Mouse (Mus musculus) kidney, embryonic 15.5 days (tissue): ENCODE measurements around the gene Sh3d21. TPM values are rescaled to one million over a fixed set of nuclear protein-coding genes. Genes with fewer than 3 reads are reported as not detected.

Experiments used
- ATAC-seq: fragments of 200-750 bp; cut with Nextera tagmentation; replicated peaks from 2 replicates; pipeline ENCODE4 v1.8.0; 2017; ENCODE audit warnings: moderate TSS enrichment; ENCODE audit not compliant: low FRiP score
- H3K27ac ChIP-seq: fragments of 300-500 bp; sonication (generic); 2 replicates; pipeline ENCODE4 v1.5.1; 2015; ENCODE audit warnings: mild to moderate bottlenecking, inconsistent platforms
- H3K27me3 ChIP-seq: fragments of 300-500 bp; sonication (generic); 2 replicates; pipeline ENCODE4 v1.6.1; 2015; ENCODE audit warnings: inconsistent platforms
- H3K36me3 ChIP-seq: fragments of 300-500 bp; sonication (generic); 2 replicates; pipeline ENCODE4 v1.6.1; 2015; ENCODE audit warnings: inconsistent platforms
- H3K4me1 ChIP-seq: fragments of 300-500 bp; sonication (generic); 2 replicates; pipeline ENCODE4 v1.6.1; 2015; ENCODE audit warnings: inconsistent platforms
- H3K4me2 ChIP-seq: fragments of 300-500 bp; sonication (generic); 2 replicates; pipeline ENCODE4 v1.6.1; 2015; ENCODE audit warnings: moderate library complexity, mild to moderate bottlenecking, inconsistent platforms
- H3K4me3 ChIP-seq: fragments of 300-500 bp; sonication (generic); replicated peaks from 2 replicates; pipeline ENCODE4 v1.5.1; 2015; ENCODE audit warnings: mild to moderate bottlenecking, inconsistent platforms
- H3K9ac ChIP-seq: fragments of 300-500 bp; sonication (generic); 2 replicates; pipeline ENCODE4 v1.6.1; 2015; ENCODE audit warnings: mild to moderate bottlenecking, inconsistent platforms
- H3K9me3 ChIP-seq: fragments of 300-500 bp; sonication (generic); replicated peaks from 2 replicates; pipeline ENCODE4 v1.6.1; 2016; ENCODE audit warnings: inconsistent platforms
- WGBS: fragments of 180-500 bp; shearing (Covaris S2); methylation state at CpG from one replicate; pipeline ENCODE4 v1.1.7; 2015; ENCODE audit warnings: mixed read lengths; 5-methylcytosine and 5-hydroxymethylcytosine counted together
- polyA plus RNA-seq: library from polyadenylated mRNA; unstranded; fragments of >200 nt; fragmentation: Nextera tagmentation; extraction: Ambion mirVana; gene quantifications from 2 replicates; pipeline ENCODE4 v1.2.1, GENCODE M21; 2015

Sh3d21 gene
- polyA plus RNA-seq, 1 experiment from 2014 or later = 8.3 TPM

- Histone ChIP-seq H3K9ac (no peak overlapping the region), H3K36me3 (peaks cover 31% of the 10 kb centered on the region), H3K9me3 (no peaks in the 10 kb centered on the region), H3K4me3 (peak overlapping the region; percentile 65), H3K27me3 (no peaks in the 10 kb centered on the region), H3K4me2 (peak overlapping the region; percentile 74), H3K4me1 (peaks cover 80% of the 10 kb centered on the region), H3K27ac (peak overlapping the region; percentile 99)
- WGBS = 35% methylated on average over 6 of the region's 6 CpGs
- ATAC-seq = no peak
These were observed 12.4 kb downstream of the Sh3d21 start for GRCm38 (mm10) chr4:126150949-126151320.

- WGBS = 21% methylated on average over 16 of the region's 16 CpGs
- Histone ChIP-seq H3K36me3 (peaks cover 31% of the 10 kb centered on the region), H3K27me3 (no peaks in the 10 kb centered on the region), H3K27ac (peak overlapping the region; percentile 99), H3K4me2 (peak overlapping the region; percentile 74), H3K9ac (no peak overlapping the region), H3K4me1 (peaks cover 80% of the 10 kb centered on the region), H3K9me3 (no peaks in the 10 kb centered on the region), H3K4me3 (peak overlapping the region; percentile 65)
- ATAC-seq = peak; percentile 57
These were observed 12.9 kb downstream of the Sh3d21 start for GRCm38 (mm10) chr4:126150297-126150948.

GRCm38 (mm10) chr4:126149798-126150197 lies 13.5 kb downstream of the Sh3d21 start:
- H3K27ac ChIP-seq = peak overlapping the region; percentile 99
- no peaks in the 10 kb centered on the region for H3K9me3 ChIP-seq
- WGBS = 8% methylated on average over 10 of the region's 10 CpGs
- peak overlapping the region; percentile 65 for H3K4me3 ChIP-seq
- ATAC-seq = peak; percentile 1; the same call in 1 of the 2 replicates
- peaks cover 31% of the 10 kb centered on the region for H3K36me3 ChIP-seq
- H3K4me1 ChIP-seq = peaks cover 78% of the 10 kb centered on the region
- no peaks in the 10 kb centered on the region for H3K27me3 ChIP-seq
- H3K9ac ChIP-seq = peak overlapping the region; percentile 75
- H3K4me2 ChIP-seq = peak overlapping the region; percentile 74

- Histone ChIP-seq H3K4me2 (peak overlapping the region; percentile 74), H3K27me3 (no peaks in the 10 kb centered on the region), H3K36me3 (peaks cover 31% of the 10 kb centered on the region), H3K4me3 (peak overlapping the region; percentile 65), H3K4me1 (peaks cover 75% of the 10 kb centered on the region), H3K9me3 (no peaks in the 10 kb centered on the region), H3K9ac (peak overlapping the region; percentile 75), H3K27ac (peak overlapping the region; percentile 99)
- ATAC-seq = 0 out of 2 replicates have a peak, but pooled peaks have one; percentile 1
- WGBS = 12% methylated on average over 42 of the region's 42 CpGs
These were observed 14.1 kb downstream of the Sh3d21 start for GRCm38 (mm10) chr4:126149041-126149676.

GRCm38 (mm10) chr4:126148161-126148961 lies 14.9 kb downstream of the Sh3d21 start:
- H3K36me3 ChIP-seq = peaks cover 30% of the 10 kb centered on the region
- peak overlapping the region; percentile 74 for H3K4me2 ChIP-seq
- peak overlapping the region; percentile 99 for H3K27ac ChIP-seq
- H3K9ac ChIP-seq = peak overlapping the region; percentile 75
- WGBS = under 1% methylated on average over 67 of the region's 67 CpGs
- H3K4me3 ChIP-seq = peak overlapping the region; percentile 65
- no peaks in the 10 kb centered on the region for H3K9me3 ChIP-seq
- peaks cover 75% of the 10 kb centered on the region for H3K4me1 ChIP-seq
- H3K27me3 ChIP-seq = no peaks in the 10 kb centered on the region
- peak; percentile 68 for ATAC-seq

GRCm38 (mm10) chr4:126147533-126148160 lies 15.6 kb downstream of the Sh3d21 start, which contains the start of gene Eva1b:
Eva1b (plus strand) TSS chr4:126147744.
- no peaks in the 10 kb centered on the region for H3K9me3 ChIP-seq
- peaks cover 71% of the 10 kb centered on the region for H3K4me1 ChIP-seq
- under 1% methylated on average over 24 of the region's 24 CpGs for WGBS
- H3K27ac ChIP-seq = peak within 1 kb of the TSS; percentile 99
- H3K4me2 ChIP-seq = peak within 1 kb of the TSS; percentile 74
- H3K4me3 ChIP-seq = peak within 1 kb of the TSS; percentile 65
- no peaks in the 10 kb centered on the region for H3K27me3 ChIP-seq
- H3K36me3 ChIP-seq = peaks cover 23% of the 10 kb centered on the region
- peak; percentile 90 for ATAC-seq
- H3K9ac ChIP-seq = peak within 1 kb of the TSS; percentile 75

- Histone ChIP-seq H3K9me3 (no peaks in the 10 kb centered on the region), H3K36me3 (peaks cover 18% of the 10 kb centered on the region), H3K27ac (peak overlapping the region; percentile 99), H3K4me2 (peak overlapping the region; percentile 74), H3K27me3 (no peaks in the 10 kb centered on the region), H3K4me3 (peak overlapping the region; percentile 65), H3K9ac (0 out of 2 replicates have a peak overlapping the region, but pooled peaks have one; percentile 75), H3K4me1 (peaks cover 69% of the 10 kb centered on the region)
- no peak for ATAC-seq
- WGBS = 16% methylated on average over 9 of the region's 9 CpGs
These were observed 16.2 kb downstream of the Sh3d21 start for GRCm38 (mm10) chr4:126146974-126147532.

- H3K27me3 ChIP-seq = no peaks in the 10 kb centered on the region
- H3K4me1 ChIP-seq = peaks cover 64% of the 10 kb centered on the region
- H3K27ac ChIP-seq = peak overlapping the region; percentile 99; the same call in 1 of the 2 replicates
- no peak for ATAC-seq
- no peak overlapping the region for H3K9ac ChIP-seq
- H3K9me3 ChIP-seq = no peaks in the 10 kb centered on the region
- 30% methylated on average over 4 of the region's 4 CpGs for WGBS
- H3K36me3 ChIP-seq = peaks cover 8% of the 10 kb centered on the region; the same call in 1 of the 2 replicates
- no peak overlapping the region for H3K4me3 ChIP-seq
- H3K4me2 ChIP-seq = no peak overlapping the region
These were observed 17.9 kb downstream of the Sh3d21 start for GRCm38 (mm10) chr4:126145396-126145795.

GRCm38 (mm10) chr4:126141021-126141420 lies 22.3 kb downstream of the Sh3d21 start:
- peaks cover 27% of the 10 kb centered on the region for H3K4me1 ChIP-seq
- H3K36me3 ChIP-seq = peaks cover 44% of the 10 kb centered on the region
- no peaks in the 10 kb centered on the region for H3K9me3 ChIP-seq
- 0 out of 2 replicates have a peak, but pooled peaks have one; percentile 16 for ATAC-seq
- no peaks in the 10 kb centered on the region for H3K27me3 ChIP-seq
- H3K4me3 ChIP-seq = no peak overlapping the region
- H3K9ac ChIP-seq = no peak overlapping the region
- WGBS = 64% methylated on average over 5 of the region's 5 CpGs
- no peak overlapping the region for H3K4me2 ChIP-seq
- peak overlapping the region; percentile 68 for H3K27ac ChIP-seq

GRCm38 (mm10) chr4:126137773-126138172 lies 25.5 kb downstream of the Sh3d21 start:
- Histone ChIP-seq H3K27me3 (no peaks in the 10 kb centered on the region), H3K4me1 (peaks cover 28% of the 10 kb centered on the region), H3K4me2 (no peak overlapping the region), H3K36me3 (peaks cover 68% of the 10 kb centered on the region), H3K4me3 (no peak overlapping the region), H3K27ac (no peak overlapping the region), H3K9me3 (no peaks in the 10 kb centered on the region), H3K9ac (no peak overlapping the region)
- WGBS = 84% methylated on average over 4 of the region's 4 CpGs
- ATAC-seq = no peak

GRCm38 (mm10) chr4:126134639-126135038 lies 28.7 kb downstream of the Sh3d21 start:
- Histone ChIP-seq H3K9me3 (no peaks in the 10 kb centered on the region), H3K9ac (no peak overlapping the region), H3K4me2 (no peak overlapping the region), H3K4me3 (no peak overlapping the region), H3K4me1 (peaks cover 43% of the 10 kb centered on the region), H3K27me3 (no peaks in the 10 kb centered on the region), H3K36me3 (peaks cover 60% of the 10 kb centered on the region), H3K27ac (no peak overlapping the region)
- 83% methylated on average over 4 of the region's 4 CpGs for WGBS
- no peak for ATAC-seq
